Mouse (Mus musculus) heart, postnatal 14 days (tissue): ENCODE data around the gene Farp1. TPM values are rescaled to one million over a fixed set of nuclear protein-coding genes. Genes with fewer than 3 reads are reported as not detected.
A peak's percentile ranks its signal among the peaks of the same experiment; 100 is the strongest.
"Not testable (repeated sequence)": the region's sequence is repeated elsewhere in the genome, so short reads cannot be mapped to it uniquely, and the experiment has no call there.

Experiments
- DNase-seq, 2 experiments: peaks; one replicate each; pipeline ENCODE4 v3.0.0; 2021 to 2022
- intact Hi-C: fragments of 180-260 bp; cut with DNase I; formaldehyde crosslinking; loops from one replicate; pipeline ENCODE4 v1.15.1; 2025
- total RNA-seq, 2 experiments: library from RNA; stranded (reverse); gene quantifications; 2 replicates each; pipeline ENCODE4 v1.2.3; 2021

The Farp1 gene
- total RNA-seq, 2 experiments from 2014 or later = 16.5 to 17.7 TPM

GRCm38 (mm10) chr14:121051002-121051401, 16.0 kb downstream of the Farp1 start:
- intact Hi-C loops, DNase-seq: not testable (repeated sequence)

GRCm38 (mm10) chr14:121053020-121053518, 18.1 kb downstream of the Farp1 start:
- intact Hi-C loops = no loop called here
- peak in 1 of 2 experiments; percentile 37 for DNase-seq

GRCm38 (mm10) chr14:121054062-121054461, 19.1 kb downstream of the Farp1 start:
- intact Hi-C loops = no loop called here
- DNase-seq = no peak

GRCm38 (mm10) chr14:121057750-121058149, 22.8 kb downstream of the Farp1 start:
- DNase-seq = no peak
- intact Hi-C loops = no loop called here

- intact Hi-C loops = no loop called here
- no peak for DNase-seq
Measured at GRCm38 (mm10) chr14:121058481-121058880, 23.5 kb downstream of the Farp1 start.

GRCm38 (mm10) chr14:121059266-121059665, 24.3 kb downstream of the Farp1 start:
- DNase-seq = peak; percentile 62 to 74
- intact Hi-C loops = no loop called here

- DNase-seq = no peak
- intact Hi-C loops = no loop called here
Measured at GRCm38 (mm10) chr14:121060484-121060883, 25.5 kb downstream of the Farp1 start.

- intact Hi-C loops = no loop called here
- DNase-seq = peak; percentile 36 to 60
Measured at GRCm38 (mm10) chr14:121061686-121062085, 26.7 kb downstream of the Farp1 start.

- DNase-seq = peak; percentile 25 to 56
- intact Hi-C loops = no loop called here
Measured at GRCm38 (mm10) chr14:121062238-121063082, 27.5 kb downstream of the Farp1 start.

GRCm38 (mm10) chr14:121064726-121065125, 29.7 kb downstream of the Farp1 start:
- no peak for DNase-seq
- intact Hi-C loops = no loop called here

- intact Hi-C loops = no loop called here
- no peak for DNase-seq
Measured at GRCm38 (mm10) chr14:121073093-121073866, 38.3 kb downstream of the Farp1 start.

GRCm38 (mm10) chr14:121074197-121074734, 39.3 kb downstream of the Farp1 start:
- no peak for DNase-seq
- intact Hi-C loops = no loop called here

GRCm38 (mm10) chr14:121080739-121081138, 45.7 kb downstream of the Farp1 start:
- no peak for DNase-seq
- intact Hi-C loops = no loop called here

GRCm38 (mm10) chr14:121082341-121082740, 47.3 kb downstream of the Farp1 start:
- DNase-seq = peak; percentile 30 to 59
- intact Hi-C loops = no loop called here

- intact Hi-C loops = no loop called here
- DNase-seq = no peak
Measured at GRCm38 (mm10) chr14:121082793-121083192, 47.8 kb downstream of the Farp1 start.

- intact Hi-C loops = no loop called here
- DNase-seq = no peak
Measured at GRCm38 (mm10) chr14:121083352-121083751, 48.4 kb downstream of the Farp1 start.

- intact Hi-C loops = no loop called here
- no peak for DNase-seq
Measured at GRCm38 (mm10) chr14:121092517-121092916, 57.5 kb downstream of the Farp1 start.

GRCm38 (mm10) chr14:121093860-121094259, 58.9 kb downstream of the Farp1 start:
- no peak for DNase-seq
- intact Hi-C loops = no loop called here

- no peak for DNase-seq
- intact Hi-C loops = no loop called here
Measured at GRCm38 (mm10) chr14:121097640-121098435, 62.8 kb downstream of the Farp1 start.

GRCm38 (mm10) chr14:121099120-121099519, 64.1 kb downstream of the Farp1 start:
- no peak for DNase-seq
- intact Hi-C loops = no loop called here
